ENCODE assay signal across 10 mouse cellular contexts in genomic region chr17:66693676-66694304, GRCm38 (mm10).
DNase-seq lines count a peak whose midpoint lies in the region; ATAC-seq and TF ChIP-seq lines count a peak whose summit lies in the region.
"Had no signal": no experiment of that assay in that cellular context is flagged by ENCODE, and none has a peak within 500 bp of the region (broad histone marks: within the 10 kb centered on the region; RNA-seq: fewer than 3 reads in every experiment).

No protein-coding gene starts in this region.

- 0 out of 2 replicates have a peak, but pooled peaks cover 2% of the 10 kb centered on the region for H3K36me3 ChIP-seq in intestine, embryonic 15.5 days
- H3K36me3 ChIP-seq in intestine, postnatal 0 days (ENCODE audit: control insufficient read depth, insufficient read depth): peaks cover 5% of the 10 kb centered on the region; the same call in 1 of the 2 replicates
- H3K36me3 ChIP-seq in embryonic facial prominence, embryonic 13.5 days: 0 out of 2 replicates have a peak, but pooled peaks cover 4% of the 10 kb centered on the region
- H3K36me3 ChIP-seq in hindbrain, postnatal 0 days (ENCODE audit: insufficient read depth, low read length): peaks cover 11% of the 10 kb centered on the region; the same call in 1 of the 2 replicates
- no peaks in the 10 kb centered on the region for H3K36me3 ChIP-seq in neural tube, embryonic 11.5 days (ENCODE audit: control insufficient read depth, insufficient read depth, low read length)

- no peaks in the 10 kb centered on the region for H3K27me3 ChIP-seq in intestine, embryonic 15.5 days (replicated peaks)
- H3K27me3 ChIP-seq in intestine, postnatal 0 days (replicated peaks; ENCODE audit: control insufficient read depth, insufficient read depth, low read length): no peaks in the 10 kb centered on the region
- no peaks in the 10 kb centered on the region for H3K27me3 ChIP-seq in embryonic facial prominence, embryonic 13.5 days
- no peaks in the 10 kb centered on the region for H3K27me3 ChIP-seq in hindbrain, postnatal 0 days (ENCODE audit: insufficient read depth, low read length)
- H3K27me3 ChIP-seq in neural tube, embryonic 11.5 days (ENCODE audit: control insufficient read depth, insufficient read depth, low read length): no peaks in the 10 kb centered on the region

- WGBS in intestine, embryonic 15.5 days: 58% methylated on average over 21 of the region's 21 CpGs
- 71% methylated on average over 21 of the region's 21 CpGs for WGBS in intestine, postnatal 0 days
- WGBS in embryonic facial prominence, embryonic 13.5 days: 29% methylated on average over 21 of the region's 21 CpGs
- 30% methylated on average over 21 of the region's 21 CpGs for WGBS in hindbrain, postnatal 0 days
- 38% methylated on average over 21 of the region's 21 CpGs for WGBS in neural tube, embryonic 11.5 days

- no peak for ATAC-seq in intestine, embryonic 15.5 days
- ATAC-seq in intestine, postnatal 0 days: no peak
- ATAC-seq in embryonic facial prominence, embryonic 13.5 days (ENCODE audit: insufficient number of reproducible peaks, insufficient read depth, low FRiP score, low TSS enrichment, low read depth): no peak
- ATAC-seq in hindbrain, postnatal 0 days: peak; percentile 70; the same call in 1 of the 2 replicates
- peak; percentile 67 for ATAC-seq in neural tube, embryonic 11.5 days (ENCODE audit: insufficient read depth, low FRiP score, low TSS enrichment)
- ATAC-seq: CD4-positive, CD25-positive, alpha-beta regulatory T cell, adult 4 months had no signal

- peak overlapping the region; percentile 1; the same call in 1 of the 2 replicates for H3K4me2 ChIP-seq in intestine, embryonic 15.5 days (replicated peaks)
- H3K4me2 ChIP-seq in intestine, postnatal 0 days (replicated peaks; ENCODE audit: low read depth): no peak overlapping the region
- H3K4me2 ChIP-seq in embryonic facial prominence, embryonic 13.5 days: peak overlapping the region; percentile 27
- H3K4me2 ChIP-seq in hindbrain, postnatal 0 days (ENCODE audit: low read depth, low read length): peak overlapping the region; percentile 21
- H3K4me2 ChIP-seq in neural tube, embryonic 11.5 days (ENCODE audit: low read depth): no peak overlapping the region

- DNase-seq in hindbrain, postnatal 0 days (ENCODE audit: low spot score): peak; percentile 43
- DNase-seq in neural tube, embryonic 11.5 days (ENCODE audit: low spot score): peak; percentile 39
- DNase-seq in right cerebral cortex, postnatal 25 days: no peak
- no peak for DNase-seq in T-cell, adult 2 months (ENCODE audit: low spot score)
- DNase-seq in cerebellum, postnatal 4 days (ENCODE audit: low spot score in 2 of 2): no peak
- DNase-seq: cerebellum, postnatal 36 days had no signal

- no peak overlapping the region for H3K9ac ChIP-seq in intestine, embryonic 15.5 days
- no peak overlapping the region for H3K9ac ChIP-seq in intestine, postnatal 0 days (ENCODE audit: low read depth, low read length)
- H3K9ac ChIP-seq in embryonic facial prominence, embryonic 13.5 days: no peak overlapping the region
- H3K9ac ChIP-seq in hindbrain, postnatal 0 days (replicated peaks; ENCODE audit: low read length): no peak overlapping the region
- peak overlapping the region; percentile 14; the same call in 1 of the 2 replicates for H3K9ac ChIP-seq in neural tube, embryonic 11.5 days (ENCODE audit: low read length)

- H3K4me1 ChIP-seq in intestine, embryonic 15.5 days (replicated peaks): peaks cover 17% of the 10 kb centered on the region
- H3K4me1 ChIP-seq in intestine, postnatal 0 days (replicated peaks; ENCODE audit: control insufficient read depth, insufficient read depth, low read length): no peaks in the 10 kb centered on the region; the same call in 1 of the 2 replicates
- peaks cover 28% of the 10 kb centered on the region for H3K4me1 ChIP-seq in embryonic facial prominence, embryonic 13.5 days
- H3K4me1 ChIP-seq in hindbrain, postnatal 0 days (ENCODE audit: insufficient read depth, low read length): peaks cover 3% of the 10 kb centered on the region; the same call in 1 of the 2 replicates
- peaks cover 16% of the 10 kb centered on the region for H3K4me1 ChIP-seq in neural tube, embryonic 11.5 days (ENCODE audit: control insufficient read depth, insufficient read depth, low read length)

- H3K9me3 ChIP-seq in intestine, embryonic 15.5 days: no peaks in the 10 kb centered on the region
- H3K9me3 ChIP-seq in intestine, postnatal 0 days (ENCODE audit: control insufficient read depth): no peaks in the 10 kb centered on the region
- H3K9me3 ChIP-seq in embryonic facial prominence, embryonic 13.5 days: no peaks in the 10 kb centered on the region
- H3K9me3 ChIP-seq in hindbrain, postnatal 0 days (ENCODE audit: low read length): no peaks in the 10 kb centered on the region
- no peaks in the 10 kb centered on the region for H3K9me3 ChIP-seq in neural tube, embryonic 11.5 days (ENCODE audit: control insufficient read depth, low read length)

- no peak for TF ChIP-seq CTCF in intestine, postnatal 0 days (IDR thresholded peaks at IDR 0.05; ENCODE audit: low read depth)
- no peak for TF ChIP-seq CTCF in hindbrain, postnatal 0 days (IDR thresholded peaks at IDR 0.05; ENCODE audit: low read depth)

- H3K27ac ChIP-seq in intestine, embryonic 15.5 days: no peak overlapping the region
- H3K27ac ChIP-seq in intestine, postnatal 0 days (ENCODE audit: low read depth, low read length): no peak overlapping the region
- H3K27ac ChIP-seq in embryonic facial prominence, embryonic 13.5 days: no peak overlapping the region; the same call in 1 of the 2 replicates
- peak overlapping the region; percentile 41 for H3K27ac ChIP-seq in hindbrain, postnatal 0 days
- H3K27ac ChIP-seq in neural tube, embryonic 11.5 days (ENCODE audit: low read depth, low read length): no peak overlapping the region

- H3K4me3 ChIP-seq in intestine, embryonic 15.5 days (replicated peaks): no peak overlapping the region
- no peak overlapping the region for H3K4me3 ChIP-seq in intestine, postnatal 0 days (ENCODE audit: low read depth, low read length)
- no peak overlapping the region for H3K4me3 ChIP-seq in embryonic facial prominence, embryonic 13.5 days
- H3K4me3 ChIP-seq in hindbrain, postnatal 0 days (ENCODE audit: low read length): no peak overlapping the region
- no peak overlapping the region for H3K4me3 ChIP-seq in neural tube, embryonic 11.5 days (ENCODE audit: low read depth, low read length)

Comparison
In these comparisons a context has a peak if more than half of its experiments do, and no peak if none do; other contexts are left out.
1. H3K4me2 ChIP-seq: peak in intestine, embryonic 15.5 days (single experiment), embryonic facial prominence, embryonic 13.5 days (single experiment) and hindbrain, postnatal 0 days (single experiment); none in intestine, postnatal 0 days (single experiment) and neural tube, embryonic 11.5 days (single experiment).
2. ATAC-seq: peak in hindbrain, postnatal 0 days (single experiment) and neural tube, embryonic 11.5 days (single experiment); none in intestine, embryonic 15.5 days (single experiment), intestine, postnatal 0 days (single experiment) and embryonic facial prominence, embryonic 13.5 days (single experiment).
3. DNase-seq: peak in hindbrain, postnatal 0 days (single experiment) and neural tube, embryonic 11.5 days (single experiment); none in right cerebral cortex, postnatal 25 days (single experiment), T-cell, adult 2 months (single experiment) and cerebellum, postnatal 4 days (0 of 2).